Comparison of ENCODE assay signal across 8 mouse cellular contexts in genomic region chr17:56080781-56081585, GRCm38 (mm10). TPM values are rescaled to one million over a fixed set of nuclear protein-coding genes. Genes with fewer than 3 reads are reported as not detected.
DNase-seq lines count a peak whose midpoint lies in the region; ATAC-seq and TF ChIP-seq lines count a peak whose summit lies in the region.

No protein-coding gene starts in this region.

- peak; percentile 9; the same call in 1 of the 2 replicates for TF ChIP-seq CTCF in midbrain, postnatal 0 days (IDR thresholded peaks at IDR 0.05)

- DNase-seq in thymus, postnatal 0 days (ENCODE audit: low spot score): peak; percentile 29
- DNase-seq in thymus, postnatal 10 days (ENCODE audit: low spot score in 2 of 2): no peak
- DNase-seq in embryo, embryonic 9.5 days (ENCODE audit: extremely low spot score): peak; percentile 80
- DNase-seq in left cerebral cortex, postnatal 4 days: peak; percentile 61
- peak; percentile 90 for DNase-seq in midbrain, postnatal 0 days (ENCODE audit: low spot score)
- DNase-seq in urinary bladder, adult 18-20 months (ENCODE audit: low spot score in 2 of 2): no peak
- DNase-seq in spleen, adult 18-20 months: no peak

- H3K4me2 ChIP-seq in hindbrain, embryonic 12.5 days (replicated peaks): peak overlapping the region; percentile 99
- H3K4me2 ChIP-seq in midbrain, postnatal 0 days (ENCODE audit: low read depth, low read length, poor library complexity, severe bottlenecking): peak overlapping the region; percentile 98

- peak; percentile 49 for ATAC-seq in hindbrain, embryonic 12.5 days (ENCODE audit: low FRiP score)
- ATAC-seq in midbrain, postnatal 0 days (ENCODE audit: low FRiP score): peak; percentile 28

- H3K4me1 ChIP-seq in hindbrain, embryonic 12.5 days: peaks cover 27% of the 10 kb centered on the region
- peaks cover 16% of the 10 kb centered on the region for H3K4me1 ChIP-seq in midbrain, postnatal 0 days (ENCODE audit: insufficient read depth, low read length)

- peaks cover 22% of the 10 kb centered on the region for H3K36me3 ChIP-seq in hindbrain, embryonic 12.5 days
- no peaks in the 10 kb centered on the region for H3K36me3 ChIP-seq in midbrain, postnatal 0 days (ENCODE audit: insufficient read depth, low read length)

- WGBS in hindbrain, embryonic 12.5 days: 8% methylated on average over 8 of the region's 8 CpGs
- 11% methylated on average over 8 of the region's 8 CpGs for WGBS in midbrain, postnatal 0 days

- H3K4me3 ChIP-seq in hindbrain, embryonic 12.5 days: peak overlapping the region; percentile 84
- H3K4me3 ChIP-seq in midbrain, postnatal 0 days (ENCODE audit: low read depth, low read length): peak overlapping the region; percentile 98

- peak overlapping the region; percentile 85 for H3K9ac ChIP-seq in hindbrain, embryonic 12.5 days
- peak overlapping the region; percentile 81 for H3K9ac ChIP-seq in midbrain, postnatal 0 days (replicated peaks; ENCODE audit: low read length, poor library complexity, severe bottlenecking)

- H3K27ac ChIP-seq in hindbrain, embryonic 12.5 days: peak overlapping the region; percentile 73
- H3K27ac ChIP-seq in midbrain, postnatal 0 days (ENCODE audit: low read depth, low read length): 0 out of 2 replicates have a peak overlapping the region, but pooled peaks have one; percentile 26

- intact Hi-C loops in left cerebral cortex, postnatal 4 days (cut with DNase I): no loop called here

- H3K9me3 ChIP-seq in hindbrain, embryonic 12.5 days (replicated peaks): no peaks in the 10 kb centered on the region
- H3K9me3 ChIP-seq in midbrain, postnatal 0 days (ENCODE audit: low read length): no peaks in the 10 kb centered on the region

- no peaks in the 10 kb centered on the region for H3K27me3 ChIP-seq in hindbrain, embryonic 12.5 days
- no peaks in the 10 kb centered on the region for H3K27me3 ChIP-seq in midbrain, postnatal 0 days (ENCODE audit: insufficient read depth, low read length)

RNA-seq across cellular contexts. Expression of gene Hdgfl2, which starts 1.5 kb away (rescaled TPM):
- polyA plus RNA-seq in thymus, postnatal 0 days (2015; fragmentation: Nextera tagmentation; extraction: Ambion mirVana): 80.0 and 81.8 TPM in 2 replicates
- 167 and 177 TPM in 2 replicates for polyA plus RNA-seq in hindbrain, embryonic 12.5 days (2016; fragmentation: Nextera tagmentation; extraction: Ambion mirVana)
- total RNA-seq in left cerebral cortex, postnatal 4 days (2021): 100 to 1,000 TPM; 109 to 117 TPM
- total RNA-seq in midbrain, postnatal 0 days (2014; rRNA removed): 59.6 and 72.1 TPM in 2 replicates
- polyA plus RNA-seq in midbrain, postnatal 0 days (2015; fragmentation: Nextera tagmentation; extraction: Ambion mirVana): 120 and 123 TPM in 2 replicates

RNA-seq across cellular contexts. Expression of gene Ubxn6, which starts 6.2 kb away (rescaled TPM):
- 38.7 and 39.9 TPM in 2 replicates for polyA plus RNA-seq in thymus, postnatal 0 days (2015; fragmentation: Nextera tagmentation; extraction: Ambion mirVana)
- polyA plus RNA-seq in hindbrain, embryonic 12.5 days (2016; fragmentation: Nextera tagmentation; extraction: Ambion mirVana): 62.4 and 64.5 TPM in 2 replicates
- 10 to 100 TPM; 69.1 to 78.9 TPM for total RNA-seq in left cerebral cortex, postnatal 4 days (2021)
- total RNA-seq in midbrain, postnatal 0 days (2014; rRNA removed): 76.9 and 123 TPM in 2 replicates
- 84.8 and 89.9 TPM in 2 replicates for polyA plus RNA-seq in midbrain, postnatal 0 days (2015; fragmentation: Nextera tagmentation; extraction: Ambion mirVana)

RNA-seq across cellular contexts. Expression of gene Plin4, which starts 28.6 kb away (rescaled TPM):
- polyA plus RNA-seq in thymus, postnatal 0 days (2015; fragmentation: Nextera tagmentation; extraction: Ambion mirVana): 0.08 and 0.09 TPM in 2 replicates
- 0.06 and 0.09 TPM in 2 replicates for polyA plus RNA-seq in hindbrain, embryonic 12.5 days (2016; fragmentation: Nextera tagmentation; extraction: Ambion mirVana)
- under 1 TPM; 0.20 to 0.24 TPM for total RNA-seq in left cerebral cortex, postnatal 4 days (2021)
- total RNA-seq in midbrain, postnatal 0 days (2014; rRNA removed): 0.42 and 0.55 TPM in 2 replicates
- 0.04 and 0.05 TPM in 2 replicates for polyA plus RNA-seq in midbrain, postnatal 0 days (2015; fragmentation: Nextera tagmentation; extraction: Ambion mirVana)

RNA-seq across cellular contexts. Expression of gene Plin5, which starts 36.4 kb away (rescaled TPM):
- polyA plus RNA-seq in thymus, postnatal 0 days (2015; fragmentation: Nextera tagmentation; extraction: Ambion mirVana): 0.10 and 0.44 TPM in 2 replicates
- polyA plus RNA-seq in hindbrain, embryonic 12.5 days (2016; fragmentation: Nextera tagmentation; extraction: Ambion mirVana): 0.42 and 0.62 TPM in 2 replicates
- total RNA-seq in left cerebral cortex, postnatal 4 days (2021): 1 to 10 TPM; 1.2 to 1.9 TPM
- total RNA-seq in midbrain, postnatal 0 days (2014; rRNA removed): 4.3 and 4.5 TPM in 2 replicates
- 4.8 and 5.9 TPM in 2 replicates for polyA plus RNA-seq in midbrain, postnatal 0 days (2015; fragmentation: Nextera tagmentation; extraction: Ambion mirVana)

RNA-seq across cellular contexts. Expression of gene Chaf1a, which starts 40.7 kb away (rescaled TPM):
- 18.0 and 18.5 TPM in 2 replicates for polyA plus RNA-seq in thymus, postnatal 0 days (2015; fragmentation: Nextera tagmentation; extraction: Ambion mirVana)
- polyA plus RNA-seq in hindbrain, embryonic 12.5 days (2016; fragmentation: Nextera tagmentation; extraction: Ambion mirVana): 26.8 and 30.2 TPM in 2 replicates
- 1 to 10 TPM; 6.8 to 8.8 TPM for total RNA-seq in left cerebral cortex, postnatal 4 days (2021)
- total RNA-seq in midbrain, postnatal 0 days (2014; rRNA removed): 2.7 and 3.1 TPM in 2 replicates
- 2.4 and 2.8 TPM in 2 replicates for polyA plus RNA-seq in midbrain, postnatal 0 days (2015; fragmentation: Nextera tagmentation; extraction: Ambion mirVana)

Comparison
In these comparisons a context has a peak if more than half of its experiments do, and no peak if none do; other contexts are left out.
1. DNase-seq: peak in thymus, postnatal 0 days (single experiment), embryo, embryonic 9.5 days (single experiment), left cerebral cortex, postnatal 4 days (single experiment) and midbrain, postnatal 0 days (single experiment); none in thymus, postnatal 10 days (0 of 2), urinary bladder, adult 18-20 months (0 of 2) and spleen, adult 18-20 months (0 of 2).